Mouse (Mus musculus): ENCODE measurements at regions not wholly inside any gene's neighbourhood (a gene's known extent, or its start where the extent isn't known, plus 50 kb on each side); places are given as distances from the start of the nearest gene placed in this dataset.

DNA sequence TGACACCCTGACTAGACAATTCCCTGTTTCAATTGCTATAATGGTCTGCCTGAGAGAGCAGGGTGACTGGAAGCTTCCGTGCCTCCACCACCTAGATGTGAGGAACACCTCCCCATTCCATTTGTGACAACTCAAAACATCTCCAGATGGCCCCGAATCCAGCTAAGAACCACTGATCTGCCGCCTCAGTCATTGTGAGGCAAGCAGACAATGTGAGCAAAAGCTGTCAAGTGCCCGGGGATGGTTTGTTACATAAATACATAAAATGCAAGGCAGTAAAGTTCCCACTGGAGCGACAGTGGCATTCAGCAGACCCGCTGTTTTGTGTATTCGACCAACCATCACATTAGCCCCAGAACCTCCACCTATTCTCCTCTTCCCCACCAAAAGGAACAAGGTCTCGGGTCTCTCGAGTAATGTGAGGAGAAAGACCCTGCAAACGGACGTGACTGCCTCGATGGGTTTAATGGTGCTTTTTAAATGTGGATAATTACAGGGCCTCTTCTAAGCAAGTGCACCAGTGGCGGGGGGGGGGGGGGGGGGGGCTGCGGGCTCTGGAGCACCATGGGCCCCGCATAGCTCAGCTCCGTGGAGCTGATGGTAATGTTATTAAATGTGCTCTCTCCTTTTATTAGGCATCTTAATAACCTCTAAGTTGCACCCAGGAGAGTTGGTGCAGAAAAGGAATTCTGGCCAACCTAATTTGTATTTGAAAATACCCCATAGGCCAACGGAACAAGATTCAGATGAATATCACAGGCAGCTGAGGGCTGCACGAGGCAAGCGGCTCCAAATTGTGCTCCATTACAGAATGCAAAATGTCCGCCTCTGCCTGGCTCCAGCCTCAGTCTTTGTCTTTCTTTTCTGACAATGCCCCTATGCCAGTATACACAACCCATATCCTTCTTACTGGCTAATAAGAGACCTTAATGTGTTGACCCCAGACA, 360.6 kb upstream of the Clint1 start:
- H3K36me3 ChIP-seq: no peaks in the 10 kb centered on the region
- no peaks in the 10 kb centered on the region for H3K27me3 ChIP-seq (ENCODE audit: low read depth, poor library complexity, severe bottlenecking)
- no peak for DNase-seq (ENCODE audit: low spot score)
- H3K4me3 ChIP-seq: no peak overlapping the region
- H3K4me1 ChIP-seq: peaks cover 45% of the 10 kb centered on the region
- H3K27ac ChIP-seq: peak overlapping the region; percentile 42; the same call in 1 of the 2 replicates
- H3K9me3 ChIP-seq (replicated peaks): no peaks in the 10 kb centered on the region
- 64% methylated on average over 20 of the region's 20 CpGs for WGBS

DNA sequence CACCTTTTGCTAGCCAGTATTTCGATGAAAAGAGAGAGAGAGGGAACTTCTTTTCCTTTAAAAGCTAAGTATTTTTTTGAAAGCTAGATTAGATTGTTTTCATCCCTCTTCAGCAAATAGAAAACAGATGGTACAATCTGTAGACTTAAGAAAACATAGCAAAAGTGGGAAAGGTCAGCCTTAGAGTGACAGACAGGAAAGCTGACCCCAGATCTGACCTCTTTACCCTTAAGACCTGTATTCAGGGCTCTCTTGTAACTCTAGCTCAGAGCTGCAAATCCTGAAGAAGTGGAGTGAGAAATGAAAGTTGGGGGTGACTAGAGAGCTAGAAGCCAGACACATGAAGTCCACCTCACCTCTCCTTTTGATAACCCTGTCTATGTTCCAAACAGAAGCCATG, 356.6 kb upstream of the Clint1 start:
- Histone ChIP-seq H3K4me1 (peaks cover 39% of the 10 kb centered on the region), H3K4me3 (no peak overlapping the region), H3K27ac (no peak overlapping the region), H3K27me3 (ENCODE audit: low read depth, poor library complexity, severe bottlenecking) (no peaks in the 10 kb centered on the region), H3K9me3 (replicated peaks) (no peaks in the 10 kb centered on the region), H3K36me3 (no peaks in the 10 kb centered on the region)
- DNase-seq (ENCODE audit: low spot score): peak; percentile 29
- WGBS: 13% methylated on average over 1 of the region's 1 CpGs

DNA sequence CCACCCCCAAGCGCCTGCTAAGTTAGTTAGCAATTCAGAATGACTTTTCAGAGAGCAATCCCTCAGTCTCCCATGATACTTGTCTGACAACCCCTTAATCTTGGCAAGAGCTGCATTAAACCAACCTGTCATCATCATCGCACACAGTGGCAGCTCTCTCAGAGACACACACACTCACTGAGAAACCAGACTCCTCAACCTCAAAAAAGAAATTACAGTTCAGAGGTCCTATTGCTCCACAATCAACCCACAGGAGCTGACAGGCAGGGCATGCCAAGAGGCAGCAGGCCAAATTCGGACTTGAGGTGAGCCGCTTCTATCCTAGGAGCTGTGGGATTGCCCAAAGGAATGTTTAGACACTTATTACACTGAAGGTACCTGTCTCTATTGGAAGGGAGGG, 343.3 kb upstream of the Clint1 start:
- Histone ChIP-seq H3K27ac (peak overlapping the region; percentile 53; the same call in 1 of the 2 replicates), H3K27me3 (ENCODE audit: low read depth, poor library complexity, severe bottlenecking) (no peaks in the 10 kb centered on the region)

DNA sequence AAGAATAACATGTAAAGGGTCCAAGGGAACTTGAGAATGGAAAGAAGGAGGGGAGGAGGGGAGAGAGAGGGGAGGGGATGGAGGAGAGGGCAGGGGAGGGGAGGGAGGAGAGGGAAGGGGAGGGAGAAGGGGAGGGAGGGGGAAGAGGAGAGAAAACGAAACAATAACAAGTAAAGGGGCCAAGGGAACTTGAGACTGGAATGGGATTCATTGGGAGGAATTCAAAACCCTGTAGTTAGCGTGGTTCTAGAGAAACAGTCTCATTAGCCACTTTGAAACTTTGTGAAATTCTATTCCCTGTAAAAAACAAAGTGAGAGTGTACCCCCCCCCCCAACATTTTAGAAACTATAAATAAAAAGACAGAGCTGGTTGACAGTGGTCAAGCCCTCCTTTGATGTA, 342.6 kb upstream of the Clint1 start:
- no peaks in the 10 kb centered on the region for H3K36me3 ChIP-seq
- no peak for DNase-seq (ENCODE audit: low spot score)
- no peak overlapping the region for H3K4me3 ChIP-seq
- H3K9me3 ChIP-seq (replicated peaks): no peaks in the 10 kb centered on the region
- no peak overlapping the region for H3K27ac ChIP-seq
- peaks cover 21% of the 10 kb centered on the region for H3K4me1 ChIP-seq
- WGBS: 46% methylated on average over 2 of the region's 2 CpGs
- H3K27me3 ChIP-seq (ENCODE audit: low read depth, poor library complexity, severe bottlenecking): no peaks in the 10 kb centered on the region

More for the DNA sequence above, 343.3 kb upstream of the Clint1 start:
- no peak for DNase-seq (ENCODE audit: low spot score)
- Histone ChIP-seq H3K4me1 (peaks cover 14% of the 10 kb centered on the region), H3K36me3 (no peaks in the 10 kb centered on the region), H3K9me3 (replicated peaks) (no peaks in the 10 kb centered on the region), H3K4me3 (no peak overlapping the region)
- 53% methylated on average over 4 of the region's 4 CpGs for WGBS

DNA sequence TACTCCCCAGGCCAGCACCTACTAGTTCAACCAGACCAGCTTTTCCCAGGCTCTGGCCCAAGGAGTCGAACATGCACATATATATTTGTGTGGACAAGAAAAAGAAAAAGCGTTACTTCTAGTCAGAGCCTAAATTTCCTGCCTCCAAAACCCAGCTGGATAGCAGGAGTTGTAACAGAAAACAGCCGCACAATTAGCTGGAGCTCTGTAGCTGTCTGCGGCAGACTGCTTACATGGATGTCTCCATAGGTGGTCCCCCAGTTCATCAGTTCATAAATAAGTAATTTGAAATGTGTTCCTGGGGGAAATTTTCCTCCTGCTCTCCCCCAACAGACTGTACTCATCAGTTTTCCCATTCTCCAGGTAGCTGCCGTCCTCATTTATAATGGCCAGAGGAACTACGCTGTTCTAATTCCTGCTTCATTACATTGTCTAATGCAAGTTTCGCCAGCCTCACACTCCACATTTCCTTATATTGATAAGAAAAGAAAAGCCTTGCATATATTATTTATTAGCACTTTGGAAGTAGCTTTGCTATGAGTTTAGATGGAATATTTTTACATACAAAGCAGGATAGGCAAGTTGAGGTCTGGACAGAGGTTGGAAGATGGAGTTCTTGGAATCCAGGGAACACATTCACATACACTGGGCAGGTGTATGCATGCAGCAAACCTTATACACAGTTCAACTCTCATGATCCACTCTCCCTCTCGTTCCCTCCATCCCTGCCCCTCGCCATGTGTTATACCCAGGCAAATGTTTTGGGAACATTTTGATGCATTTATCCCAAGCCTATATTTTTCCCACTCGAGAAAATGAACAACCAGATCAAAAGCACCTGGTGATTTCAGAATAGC, 337.2 kb upstream of the Clint1 start:
- DNase-seq (ENCODE audit: low spot score): peak; percentile 46
- Histone ChIP-seq H3K27ac (peak overlapping the region; percentile 83), H3K9me3 (replicated peaks) (no peaks in the 10 kb centered on the region), H3K36me3 (no peaks in the 10 kb centered on the region), H3K4me1 (peaks cover 35% of the 10 kb centered on the region), H3K4me3 (no peak overlapping the region), H3K27me3 (ENCODE audit: low read depth, poor library complexity, severe bottlenecking) (no peaks in the 10 kb centered on the region)
- WGBS: 47% methylated on average over 10 of the region's 10 CpGs

DNA sequence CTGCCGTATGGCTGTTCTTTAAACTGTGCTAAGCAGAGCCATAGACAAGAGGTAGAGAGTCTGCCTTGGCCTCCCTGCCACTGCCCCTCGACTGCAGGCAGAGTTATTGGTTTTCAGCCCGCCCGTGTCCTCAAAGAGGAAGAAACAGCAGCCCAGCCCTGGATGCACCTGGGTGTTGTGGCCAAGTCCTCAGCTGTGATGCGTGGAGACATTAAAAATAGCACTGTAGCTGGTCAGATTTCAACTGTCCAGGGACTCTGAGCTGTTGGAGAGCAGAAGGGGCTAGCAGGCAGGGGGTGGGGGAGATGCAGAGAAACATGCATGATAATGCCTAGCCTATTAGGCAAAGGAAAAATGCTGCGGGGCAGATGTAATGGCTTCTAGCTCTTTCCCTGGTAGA, 327.1 kb upstream of the Clint1 start:
- Histone ChIP-seq H3K27me3 (ENCODE audit: low read depth, poor library complexity, severe bottlenecking) (no peaks in the 10 kb centered on the region), H3K36me3 (no peaks in the 10 kb centered on the region), H3K4me1 (peaks cover 19% of the 10 kb centered on the region), H3K27ac (peak overlapping the region; percentile 64), H3K4me3 (no peak overlapping the region), H3K9me3 (replicated peaks) (no peaks in the 10 kb centered on the region)
- DNase-seq (ENCODE audit: low spot score): no peak
- WGBS: 74% methylated on average over 6 of the region's 6 CpGs

DNA sequence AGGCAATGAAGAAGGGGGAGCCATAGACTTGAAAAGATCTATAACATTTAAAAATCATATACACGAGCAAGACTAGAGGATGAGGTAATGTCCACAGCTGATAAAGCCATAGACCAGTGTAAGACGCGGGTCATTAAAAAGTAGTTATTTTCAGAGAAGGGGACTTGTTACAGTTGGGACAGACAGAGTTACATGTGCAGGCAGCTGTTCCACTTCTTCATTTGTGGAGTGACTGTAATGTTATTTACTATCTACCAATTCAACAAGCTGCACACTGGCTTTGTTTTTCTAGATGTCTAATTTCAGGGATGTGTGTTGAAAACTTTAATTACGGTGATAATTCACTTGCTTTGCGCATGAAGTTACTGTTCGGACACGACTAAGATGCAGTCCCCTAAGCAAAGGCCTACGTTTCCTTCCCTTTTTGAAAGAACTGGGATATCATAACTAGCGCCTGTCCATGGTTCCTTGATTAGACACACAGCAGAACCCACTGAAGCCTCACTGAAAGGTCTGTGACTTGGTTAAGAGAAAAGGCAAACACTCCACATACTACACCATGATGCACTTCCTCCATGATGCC, 320.7 kb upstream of the Clint1 start:
- Histone ChIP-seq H3K9me3 (replicated peaks) (no peaks in the 10 kb centered on the region), H3K4me3 (no peak overlapping the region), H3K27ac (no peak overlapping the region), H3K27me3 (ENCODE audit: low read depth, poor library complexity, severe bottlenecking) (no peaks in the 10 kb centered on the region), H3K4me1 (peaks cover 8% of the 10 kb centered on the region), H3K36me3 (no peaks in the 10 kb centered on the region)
- 90% methylated on average over 9 of the region's 9 CpGs for WGBS
- DNase-seq (ENCODE audit: low spot score): no peak

DNA sequence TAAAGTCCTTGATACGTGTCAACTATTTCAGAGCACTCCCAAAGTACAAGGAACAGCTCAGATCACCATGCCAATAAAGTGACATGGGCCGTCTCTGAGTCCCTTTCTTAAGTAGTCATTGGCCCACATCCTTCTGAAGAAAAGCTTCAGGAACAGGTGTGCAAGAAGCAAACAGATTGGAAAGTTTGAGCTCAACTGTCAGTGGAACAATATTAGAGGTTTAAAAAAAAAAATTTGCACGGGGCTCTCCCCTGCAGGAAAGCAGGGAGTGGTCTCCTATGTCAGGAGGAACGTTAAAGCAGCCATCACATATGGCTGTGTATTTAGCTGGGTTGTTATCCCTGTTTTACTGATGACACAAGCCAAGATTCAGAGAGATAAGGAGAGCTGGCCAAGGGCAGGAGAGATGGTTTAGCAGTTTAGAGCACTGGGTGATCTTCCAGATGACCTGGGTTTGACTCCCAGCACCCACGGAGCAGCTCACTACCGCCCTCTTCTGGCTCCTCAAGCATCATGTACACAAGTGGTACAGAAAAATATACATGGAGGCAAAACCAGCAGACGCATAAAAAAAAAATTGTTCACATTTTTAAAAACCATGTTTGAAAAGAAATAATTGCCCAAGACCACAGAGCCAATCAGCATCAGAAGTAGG, 318.3 kb upstream of the Clint1 start:
- Histone ChIP-seq H3K36me3 (no peaks in the 10 kb centered on the region), H3K4me1 (peaks cover 15% of the 10 kb centered on the region), H3K27ac (no peak overlapping the region), H3K27me3 (ENCODE audit: low read depth, poor library complexity, severe bottlenecking) (no peaks in the 10 kb centered on the region), H3K4me3 (no peak overlapping the region), H3K9me3 (replicated peaks) (no peaks in the 10 kb centered on the region)
- WGBS: 55% methylated on average over 7 of the region's 7 CpGs
- DNase-seq (ENCODE audit: low spot score): peak; percentile 62

DNA sequence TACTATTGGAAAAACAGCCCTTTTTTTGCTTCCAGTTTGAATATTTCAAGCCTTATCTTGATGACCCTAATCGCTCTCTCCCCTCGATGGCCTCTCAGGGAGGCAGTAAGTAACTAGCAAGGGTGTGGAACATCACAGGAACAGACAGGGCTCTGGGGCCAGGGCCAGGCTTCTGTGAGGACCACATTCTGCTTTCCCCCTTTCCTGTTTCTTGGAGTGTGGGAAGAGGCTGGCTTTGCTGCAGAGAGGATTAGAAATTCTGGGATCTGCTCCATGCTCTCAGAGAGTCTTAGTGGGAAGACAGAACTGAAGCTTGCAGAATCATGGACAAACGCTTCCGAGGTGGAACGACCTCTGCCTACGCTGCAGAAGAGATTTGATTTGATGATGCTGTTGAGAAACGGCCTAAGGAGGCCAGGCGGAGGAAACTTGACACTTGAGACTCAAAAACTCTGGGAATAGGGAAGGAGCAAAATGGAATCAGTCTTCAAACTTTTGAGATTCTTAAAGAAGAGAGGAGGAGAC, 316.3 kb upstream of the Clint1 start:
- H3K36me3 ChIP-seq: no peaks in the 10 kb centered on the region
- H3K27ac ChIP-seq: peak overlapping the region; percentile 71; the same call in 1 of the 2 replicates
- H3K27me3 ChIP-seq (ENCODE audit: low read depth, poor library complexity, severe bottlenecking): peaks cover 6% of the 10 kb centered on the region
- DNase-seq (ENCODE audit: low spot score): no peak
- H3K9me3 ChIP-seq (replicated peaks): no peaks in the 10 kb centered on the region
- WGBS: 42% methylated on average over 8 of the region's 8 CpGs
- H3K4me3 ChIP-seq: no peak overlapping the region
- H3K4me1 ChIP-seq: peaks cover 25% of the 10 kb centered on the region

DNA sequence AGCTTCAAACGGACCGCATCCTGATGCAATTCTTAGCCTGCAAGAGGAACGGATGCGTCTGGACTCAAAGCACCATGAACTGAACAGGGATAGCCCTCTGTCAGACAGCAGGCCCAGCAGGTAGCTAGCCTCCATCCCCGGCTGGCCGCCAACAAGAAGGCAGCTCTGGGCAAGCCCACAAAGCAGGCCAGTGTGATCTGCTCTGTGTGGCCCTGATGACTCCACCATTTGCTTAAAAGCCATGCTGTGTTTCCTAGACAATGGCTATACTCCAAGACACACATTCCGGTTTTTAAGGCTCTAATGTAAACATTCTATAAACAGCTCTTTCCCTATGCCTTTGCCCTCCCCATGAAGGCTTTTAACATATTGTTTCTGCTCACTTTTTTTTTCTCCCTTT, 313.8 kb upstream of the Clint1 start:
- 77% methylated on average over 7 of the region's 7 CpGs for WGBS
- no peaks in the 10 kb centered on the region for H3K36me3 ChIP-seq
- peaks cover 27% of the 10 kb centered on the region for H3K27me3 ChIP-seq (ENCODE audit: low read depth, poor library complexity, severe bottlenecking)
- no peaks in the 10 kb centered on the region for H3K9me3 ChIP-seq (replicated peaks)
- H3K27ac ChIP-seq: peak overlapping the region; percentile 69
- DNase-seq (ENCODE audit: low spot score): no peak
- H3K4me1 ChIP-seq: peaks cover 25% of the 10 kb centered on the region
- H3K4me3 ChIP-seq: no peak overlapping the region

DNA sequence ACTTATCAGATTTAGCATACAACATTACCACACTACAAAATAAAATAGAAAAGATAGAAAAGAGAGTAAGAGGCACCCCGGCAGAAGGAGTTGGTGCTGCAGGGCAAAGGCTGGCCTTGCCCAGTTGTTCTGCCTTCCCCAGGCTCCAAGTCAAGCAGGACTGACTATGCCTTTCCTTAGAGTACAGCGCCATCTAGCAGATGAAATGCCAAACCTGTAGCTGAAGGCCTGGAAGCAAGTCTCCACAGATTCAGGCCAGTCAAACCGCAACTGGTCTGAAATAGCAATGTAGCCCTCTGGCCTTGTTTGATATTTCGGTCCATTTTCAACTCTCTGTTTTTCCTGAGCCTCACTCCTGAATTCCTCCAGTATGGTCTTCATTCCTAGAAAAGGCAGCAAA, 312.4 kb upstream of the Clint1 start:
- DNase-seq (ENCODE audit: low spot score): peak; percentile 78
- H3K27me3 ChIP-seq (ENCODE audit: low read depth, poor library complexity, severe bottlenecking): peaks cover 31% of the 10 kb centered on the region
- no peaks in the 10 kb centered on the region for H3K36me3 ChIP-seq
- no peaks in the 10 kb centered on the region for H3K9me3 ChIP-seq (replicated peaks)
- H3K4me1 ChIP-seq: peaks cover 25% of the 10 kb centered on the region
- H3K27ac ChIP-seq: peak overlapping the region; percentile 69; the same call in 1 of the 2 replicates
- H3K4me3 ChIP-seq: no peak overlapping the region
- 56% methylated on average over 4 of the region's 4 CpGs for WGBS

DNA sequence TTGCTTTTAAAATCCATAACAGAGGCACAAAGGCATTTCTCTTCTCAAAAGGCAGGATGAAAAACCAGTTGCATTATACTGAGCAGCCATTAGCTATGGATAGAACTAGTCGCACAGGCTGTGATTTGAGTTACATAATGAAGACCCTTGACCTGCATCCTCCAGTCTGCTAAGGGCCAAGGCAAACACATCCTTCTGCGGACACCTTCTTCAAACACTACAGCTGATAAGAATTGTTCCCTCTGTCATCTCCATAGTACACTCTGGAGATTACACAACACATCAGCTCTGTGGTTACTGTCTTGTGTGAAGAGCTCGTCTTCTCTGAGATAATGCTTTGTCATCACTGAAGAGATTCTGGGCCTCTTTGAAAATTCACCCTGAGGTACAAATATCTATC, 307.3 kb upstream of the Clint1 start:
- Histone ChIP-seq H3K36me3 (no peaks in the 10 kb centered on the region), H3K4me1 (peaks cover 27% of the 10 kb centered on the region), H3K9me3 (replicated peaks) (no peaks in the 10 kb centered on the region), H3K27me3 (ENCODE audit: low read depth, poor library complexity, severe bottlenecking) (peaks cover 53% of the 10 kb centered on the region), H3K27ac (no peak overlapping the region), H3K4me3 (no peak overlapping the region)
- DNase-seq (ENCODE audit: low spot score): no peak
- 92% methylated on average over 3 of the region's 3 CpGs for WGBS

Data from limb, embryonic 10.5 days (tissue).